Comparison of ENCODE assay signal across 8 mouse cellular contexts in genomic region chr17:33717982-33718381, GRCm38 (mm10). TPM values are rescaled to one million over a fixed set of nuclear protein-coding genes. Genes with fewer than 3 reads are reported as not detected.
DNase-seq lines count a peak whose midpoint lies in the region; ATAC-seq lines count a peak whose summit lies in the region.

No protein-coding gene starts in this region.

- no peaks in the 10 kb centered on the region for H3K27me3 ChIP-seq in forebrain, embryonic 11.5 days (ENCODE audit: control insufficient read depth, insufficient read depth, low read length)
- no peaks in the 10 kb centered on the region for H3K27me3 ChIP-seq in liver, embryonic 12.5 days (replicated peaks)

- no peak overlapping the region for H3K27ac ChIP-seq in forebrain, embryonic 11.5 days (ENCODE audit: low read depth, low read length)
- H3K27ac ChIP-seq in liver, embryonic 12.5 days = peak overlapping the region; percentile 96

- peak overlapping the region; percentile 74 for H3K4me2 ChIP-seq in forebrain, embryonic 11.5 days (ENCODE audit: low read depth, low read length, severe bottlenecking)
- H3K4me2 ChIP-seq in liver, embryonic 12.5 days = peak overlapping the region; percentile 73

- ATAC-seq in frontal cortex, adult (ENCODE audit: low TSS enrichment) = peak; percentile 7; the same call in 1 of the 2 replicates
- 0 out of 2 replicates have a peak, but pooled peaks have one; percentile 1 for ATAC-seq in forebrain, embryonic 11.5 days (replicated peaks; ENCODE audit: low FRiP score)
- no peak for ATAC-seq in liver, embryonic 12.5 days

- intact Hi-C loops in left cerebral cortex, postnatal 36 days (cut with DNase I) = loop anchor here (2.0 kb wide), 1 partner anchor 39 kb away; no protein-coding TSS in a partner anchor

- H3K9me3 ChIP-seq in forebrain, embryonic 11.5 days (ENCODE audit: control insufficient read depth, low read length) = no peaks in the 10 kb centered on the region
- no peaks in the 10 kb centered on the region for H3K9me3 ChIP-seq in liver, embryonic 12.5 days (replicated peaks)

- 9% methylated on average over 8 of the region's 8 CpGs for WGBS in forebrain, embryonic 11.5 days
- WGBS in liver, embryonic 12.5 days (ENCODE audit: insufficient replicate concordance) = 5% methylated on average over 8 of the region's 8 CpGs

- H3K4me1 ChIP-seq in forebrain, embryonic 11.5 days (replicated peaks; ENCODE audit: control insufficient read depth, insufficient read depth, low read length) = no peaks in the 10 kb centered on the region; the same call in 1 of the 2 replicates
- H3K4me1 ChIP-seq in liver, embryonic 12.5 days = peaks cover 55% of the 10 kb centered on the region

- peak overlapping the region; percentile 80 for H3K4me3 ChIP-seq in forebrain, embryonic 11.5 days (ENCODE audit: low read depth, low read length)
- H3K4me3 ChIP-seq in liver, embryonic 12.5 days = peak overlapping the region; percentile 91

- DNase-seq in frontal cortex, postnatal 25 days (ENCODE audit: low spot score in 2 of 2) = no peak
- peak; percentile 26 for DNase-seq in 416B (ENCODE audit: low read depth)
- no peak for DNase-seq in forebrain, embryonic 11.5 days (ENCODE audit: low spot score)
- DNase-seq in left cerebral cortex, postnatal 36 days (ENCODE audit: low spot score in 2 of 2) = no peak
- no peak for DNase-seq in urinary bladder, postnatal 36 days (ENCODE audit: low spot score in 2 of 2)
- DNase-seq in cerebellum, adult 9-11 months = no peak

- peak overlapping the region; percentile 72 for H3K9ac ChIP-seq in forebrain, embryonic 11.5 days (ENCODE audit: low read length)
- peak overlapping the region; percentile 92 for H3K9ac ChIP-seq in liver, embryonic 12.5 days

- no peaks in the 10 kb centered on the region for H3K36me3 ChIP-seq in forebrain, embryonic 11.5 days (ENCODE audit: control insufficient read depth, insufficient read depth, low read length)
- peaks cover 29% of the 10 kb centered on the region for H3K36me3 ChIP-seq in liver, embryonic 12.5 days

RNA-seq across cellular contexts. Expression of gene March2, which starts 0.5 kb away (rescaled TPM):
- polyA plus RNA-seq in forebrain, embryonic 11.5 days (2014; fragmentation: Nextera tagmentation; extraction: Ambion mirVana) = 39.3 and 40.1 TPM in 2 replicates
- 196 and 205 TPM in 2 replicates for polyA plus RNA-seq in liver, embryonic 12.5 days (2016; fragmentation: Nextera tagmentation; extraction: Ambion mirVana)
- total RNA-seq in left cerebral cortex, postnatal 36 days (2021) = 10 to 100 TPM; 90.2 to 97.0 TPM

RNA-seq across cellular contexts. Expression of gene Hnrnpm, which starts 31.3 kb away (rescaled TPM):
- polyA plus RNA-seq in forebrain, embryonic 11.5 days (2014; fragmentation: Nextera tagmentation; extraction: Ambion mirVana) = 574 and 590 TPM in 2 replicates
- 222 and 242 TPM in 2 replicates for polyA plus RNA-seq in liver, embryonic 12.5 days (2016; fragmentation: Nextera tagmentation; extraction: Ambion mirVana)
- 100 to 1,000 TPM; 102 to 150 TPM for total RNA-seq in left cerebral cortex, postnatal 36 days (2021)

RNA-seq across cellular contexts. Expression of gene Rab11b, which starts 42.3 kb away (rescaled TPM):
- 330 and 338 TPM in 2 replicates for polyA plus RNA-seq in forebrain, embryonic 11.5 days (2014; fragmentation: Nextera tagmentation; extraction: Ambion mirVana)
- polyA plus RNA-seq in liver, embryonic 12.5 days (2016; fragmentation: Nextera tagmentation; extraction: Ambion mirVana) = 147 and 169 TPM in 2 replicates
- 100 to 1,000 TPM; 328 to 372 TPM for total RNA-seq in left cerebral cortex, postnatal 36 days (2021)
